Mouse (Mus musculus) midbrain, embryonic 15.5 days (tissue): ENCODE measurements around the gene Gas2l1. TPM values are rescaled to one million over a fixed set of nuclear protein-coding genes. Genes with fewer than 3 reads are reported as not detected.

Experiments used
- ATAC-seq: fragments of 200-750 bp; cut with Nextera tagmentation; replicated peaks from 2 replicates; pipeline ENCODE4 v1.8.0; 2017; ENCODE audit warnings: moderate TSS enrichment
- H3K27ac ChIP-seq: fragments of 300-500 bp; sonication (generic); 2 replicates; pipeline ENCODE4 v1.5.1; 2015; ENCODE audit warnings: mild to moderate bottlenecking, inconsistent platforms
- H3K27me3 ChIP-seq: fragments of 300-500 bp; sonication (generic); replicated peaks from 2 replicates; pipeline ENCODE4 v1.6.1; 2015; ENCODE audit warnings: inconsistent platforms
- H3K36me3 ChIP-seq: fragments of 300-500 bp; sonication (generic); replicated peaks from 2 replicates; pipeline ENCODE4 v1.6.1; 2015; ENCODE audit warnings: inconsistent platforms
- H3K4me1 ChIP-seq: fragments of 300-500 bp; sonication (generic); 2 replicates; pipeline ENCODE4 v1.6.1; 2015; ENCODE audit warnings: inconsistent platforms
- H3K4me2 ChIP-seq: fragments of 300-500 bp; sonication (generic); 2 replicates; pipeline ENCODE4 v1.6.1; 2015; ENCODE audit warnings: inconsistent platforms, mild to moderate bottlenecking, moderate library complexity
- H3K4me3 ChIP-seq: fragments of 300-500 bp; sonication (generic); 2 replicates; pipeline ENCODE4 v1.5.1; 2015; ENCODE audit warnings: mild to moderate bottlenecking, inconsistent platforms
- H3K9ac ChIP-seq: fragments of 300-500 bp; sonication (generic); 2 replicates; pipeline ENCODE4 v1.6.1; 2015; ENCODE audit warnings: mild to moderate bottlenecking, inconsistent platforms
- H3K9me3 ChIP-seq: fragments of 300-500 bp; sonication (generic); 2 replicates; pipeline ENCODE4 v1.6.1; 2016; ENCODE audit warnings: inconsistent platforms
- WGBS: fragments of 180-500 bp; shearing (Covaris S2); methylation state at CpG from one replicate; pipeline ENCODE4 v1.1.7; 2015; ENCODE audit warnings: mixed read lengths; 5-methylcytosine and 5-hydroxymethylcytosine counted together
- polyA plus RNA-seq: library from polyadenylated mRNA; unstranded; fragments of >200 nt; fragmentation: Nextera tagmentation; extraction: Ambion mirVana; gene quantifications from 2 replicates; pipeline ENCODE4 v1.2.1, GENCODE M21; 2015

The Gas2l1 gene
- 25.2 and 26.1 TPM in 2 replicates for polyA plus RNA-seq

GRCm38 (mm10) chr11:5065056-5065821 lies at the start of gene Gas2l1:
Gene Gas2l1, minus strand, starts transcription at chr11:5065327.
- H3K36me3 ChIP-seq = peaks cover 20% of the 10 kb centered on the region
- peaks cover 45% of the 10 kb centered on the region for H3K4me1 ChIP-seq
- H3K4me2 ChIP-seq = peak within 1 kb of the TSS; percentile 80
- H3K9me3 ChIP-seq = no peaks in the 10 kb centered on the region
- under 1% methylated on average over 47 of the region's 50 CpGs for WGBS
- H3K4me3 ChIP-seq = peak within 1 kb of the TSS; percentile 88
- peak within 1 kb of the TSS; percentile 34; the same call in 1 of the 2 replicates for H3K27ac ChIP-seq
- ATAC-seq = peak; percentile 85
- peak within 1 kb of the TSS; percentile 59 for H3K9ac ChIP-seq
- peaks cover 38% of the 10 kb centered on the region for H3K27me3 ChIP-seq

- H3K27ac ChIP-seq = no peak overlapping the region
- H3K36me3 ChIP-seq = no peaks in the 10 kb centered on the region
- no peaks in the 10 kb centered on the region for H3K27me3 ChIP-seq
- H3K4me2 ChIP-seq = no peak overlapping the region
- no peaks in the 10 kb centered on the region for H3K4me1 ChIP-seq
- WGBS = 81% methylated on average over 7 of the region's 7 CpGs
- H3K9me3 ChIP-seq = no peaks in the 10 kb centered on the region
- H3K9ac ChIP-seq = no peak overlapping the region
- ATAC-seq = no peak
- no peak overlapping the region for H3K4me3 ChIP-seq
Observed at GRCm38 (mm10) chr11:5113645-5114044, 48.5 kb upstream of the Gas2l1 start.

DNA sequence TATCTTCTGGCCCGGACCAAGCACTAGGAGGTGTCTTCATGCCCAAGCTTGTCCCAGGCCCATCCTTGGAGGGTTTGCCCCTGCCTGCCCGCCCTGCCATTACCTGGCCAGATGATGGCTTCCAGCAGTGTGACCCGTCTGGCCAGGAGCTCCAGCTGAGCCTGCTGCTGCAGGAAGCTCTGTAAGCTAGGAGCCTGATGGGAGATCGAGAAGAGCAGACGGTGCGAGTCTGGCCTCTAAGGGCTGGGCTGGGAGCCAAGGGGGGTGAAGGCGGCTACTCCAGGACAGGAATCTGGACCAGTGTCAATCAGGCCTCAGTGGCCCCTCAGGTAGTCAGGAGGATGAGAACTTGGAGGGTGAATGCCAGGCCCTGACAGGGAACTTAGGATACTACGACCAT lies 44.3 kb upstream of the Gas2l1 start:
- Histone ChIP-seq H3K9me3 (no peaks in the 10 kb centered on the region), H3K4me1 (no peaks in the 10 kb centered on the region), H3K4me3 (no peak overlapping the region), H3K9ac (no peak overlapping the region), H3K27ac (no peak overlapping the region), H3K27me3 (no peaks in the 10 kb centered on the region), H3K4me2 (no peak overlapping the region), H3K36me3 (no peaks in the 10 kb centered on the region)
- ATAC-seq = no peak
- WGBS = 83% methylated on average over 8 of the region's 8 CpGs

DNA sequence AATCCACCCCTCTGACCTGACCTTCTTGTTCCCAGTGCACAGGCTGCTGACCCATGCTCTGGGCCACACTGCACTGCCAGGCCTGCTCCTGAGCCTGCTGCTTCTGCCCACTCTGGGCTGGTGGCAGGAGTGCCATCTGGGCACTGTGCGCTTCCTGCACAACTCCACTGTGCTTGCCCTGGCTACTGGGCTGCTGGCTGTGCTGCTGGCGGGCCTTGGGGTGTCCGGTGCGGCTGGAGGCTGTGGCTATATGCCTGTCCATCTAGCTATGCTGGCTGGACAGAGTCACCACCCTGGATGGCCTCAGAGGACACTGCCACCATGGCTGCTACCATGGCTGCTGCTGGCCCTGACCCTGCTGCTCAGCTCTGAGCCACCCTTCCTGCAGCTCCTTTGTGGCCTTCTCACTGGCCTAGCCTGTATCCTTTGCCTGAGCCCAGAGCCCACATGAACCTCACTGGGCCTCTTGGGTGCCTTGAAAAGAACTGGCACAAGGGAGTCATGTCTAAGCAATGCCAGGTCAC lies 38.9 kb upstream of the Gas2l1 start:
- Histone ChIP-seq H3K36me3 (no peaks in the 10 kb centered on the region; the same call in 1 of the 2 replicates), H3K27me3 (no peaks in the 10 kb centered on the region), H3K9me3 (no peaks in the 10 kb centered on the region), H3K4me1 (peaks cover 16% of the 10 kb centered on the region), H3K27ac (no peak overlapping the region), H3K4me3 (no peak overlapping the region), H3K4me2 (no peak overlapping the region), H3K9ac (no peak overlapping the region)
- WGBS = 97% methylated on average over 4 of the region's 4 CpGs
- ATAC-seq = no peak

DNA sequence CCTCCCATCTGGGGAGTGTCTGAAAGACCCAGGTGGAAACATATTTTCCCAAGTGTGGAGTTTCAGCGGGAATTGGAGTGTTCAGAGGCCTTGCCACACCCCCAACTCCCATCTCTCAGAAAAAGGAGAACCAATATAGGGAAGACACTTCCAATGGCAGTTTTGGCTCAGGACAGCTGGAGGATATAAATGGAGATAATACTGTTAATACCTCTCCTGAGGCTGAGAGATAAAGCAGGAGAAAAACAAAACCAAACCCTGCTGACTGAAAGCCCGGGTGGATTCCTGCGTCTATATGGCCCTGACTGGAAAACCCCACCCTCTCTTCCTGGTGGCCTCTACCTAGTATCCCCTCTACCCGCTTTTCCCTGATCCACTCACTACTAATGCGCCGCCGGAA lies 37.3 kb upstream of the Gas2l1 start:
- H3K27me3 ChIP-seq = no peaks in the 10 kb centered on the region
- no peak overlapping the region for H3K4me3 ChIP-seq
- no peaks in the 10 kb centered on the region; the same call in 1 of the 2 replicates for H3K36me3 ChIP-seq
- 87% methylated on average over 7 of the region's 7 CpGs for WGBS
- no peak overlapping the region for H3K27ac ChIP-seq
- ATAC-seq = no peak
- H3K4me2 ChIP-seq = no peak overlapping the region
- peaks cover 18% of the 10 kb centered on the region for H3K4me1 ChIP-seq
- H3K9ac ChIP-seq = no peak overlapping the region
- H3K9me3 ChIP-seq = no peaks in the 10 kb centered on the region

GRCm38 (mm10) chr11:5101641-5102040 lies 36.5 kb upstream of the Gas2l1 start:
- Histone ChIP-seq H3K9me3 (no peaks in the 10 kb centered on the region), H3K4me3 (no peak overlapping the region), H3K27ac (no peak overlapping the region), H3K4me1 (peaks cover 25% of the 10 kb centered on the region), H3K36me3 (no peaks in the 10 kb centered on the region; the same call in 1 of the 2 replicates), H3K9ac (no peak overlapping the region), H3K27me3 (no peaks in the 10 kb centered on the region), H3K4me2 (no peak overlapping the region)
- 90% methylated on average over 6 of the region's 6 CpGs for WGBS
- no peak for ATAC-seq

GRCm38 (mm10) chr11:5100801-5101200 lies 35.7 kb upstream of the Gas2l1 start:
- H3K4me2 ChIP-seq = peak overlapping the region; percentile 78
- H3K27me3 ChIP-seq = no peaks in the 10 kb centered on the region
- peak overlapping the region; percentile 66 for H3K4me3 ChIP-seq
- H3K4me1 ChIP-seq = peaks cover 34% of the 10 kb centered on the region
- ATAC-seq = no peak
- no peaks in the 10 kb centered on the region; the same call in 1 of the 2 replicates for H3K36me3 ChIP-seq
- no peaks in the 10 kb centered on the region for H3K9me3 ChIP-seq
- H3K27ac ChIP-seq = peak overlapping the region; percentile 99
- WGBS = 44% methylated on average over 5 of the region's 5 CpGs
- H3K9ac ChIP-seq = peak overlapping the region; percentile 85; the same call in 1 of the 2 replicates

- Histone ChIP-seq H3K4me1 (peaks cover 36% of the 10 kb centered on the region), H3K36me3 (no peaks in the 10 kb centered on the region; the same call in 1 of the 2 replicates), H3K27ac (peak overlapping the region; percentile 99), H3K4me2 (peak overlapping the region; percentile 78), H3K9me3 (no peaks in the 10 kb centered on the region), H3K9ac (peak overlapping the region; percentile 85), H3K4me3 (peak overlapping the region; percentile 66), H3K27me3 (no peaks in the 10 kb centered on the region)
- WGBS = 0% methylated on average over 7 of the region's 7 CpGs
- no peak for ATAC-seq
Observed at GRCm38 (mm10) chr11:5100283-5100682, 35.2 kb upstream of the Gas2l1 start.

DNA sequence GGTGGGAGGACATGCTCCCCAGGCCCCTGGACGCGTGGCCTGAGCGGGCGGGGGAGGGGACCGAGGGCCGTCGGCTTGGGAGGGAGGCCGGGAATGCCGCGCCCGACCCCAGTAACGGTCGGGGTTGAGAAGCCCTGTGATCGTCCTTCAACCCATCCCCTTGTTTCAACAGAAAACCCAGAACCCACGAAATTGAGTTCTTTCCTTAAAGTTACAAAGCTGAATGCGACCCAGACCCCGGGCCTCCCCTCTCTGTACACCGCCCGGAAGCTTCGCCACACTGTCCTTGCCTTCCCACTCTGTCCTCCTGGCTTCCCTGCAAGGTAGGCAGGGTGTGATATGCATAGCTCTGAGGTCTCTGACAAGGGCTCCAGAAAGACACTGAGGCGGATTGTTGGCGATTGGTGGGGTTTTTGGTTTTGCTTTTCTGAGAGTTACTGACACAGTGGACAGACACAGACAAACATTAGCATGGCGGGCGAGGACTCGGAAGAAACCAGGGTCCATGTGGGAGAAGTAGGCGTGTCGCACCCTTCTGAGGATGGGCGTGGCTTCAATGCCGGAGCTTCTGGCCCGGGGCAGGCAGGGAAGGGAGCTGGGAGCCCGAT lies 34.6 kb upstream of the Gas2l1 start:
- H3K27me3 ChIP-seq = no peaks in the 10 kb centered on the region
- peak overlapping the region; percentile 85 for H3K9ac ChIP-seq
- no peaks in the 10 kb centered on the region; the same call in 1 of the 2 replicates for H3K36me3 ChIP-seq
- H3K4me1 ChIP-seq = peaks cover 38% of the 10 kb centered on the region
- H3K27ac ChIP-seq = peak overlapping the region; percentile 99
- ATAC-seq = peak; percentile 79
- peak overlapping the region; percentile 78 for H3K4me2 ChIP-seq
- H3K9me3 ChIP-seq = no peaks in the 10 kb centered on the region
- WGBS = under 1% methylated on average over 22 of the region's 31 CpGs
- peak overlapping the region; percentile 66 for H3K4me3 ChIP-seq

DNA sequence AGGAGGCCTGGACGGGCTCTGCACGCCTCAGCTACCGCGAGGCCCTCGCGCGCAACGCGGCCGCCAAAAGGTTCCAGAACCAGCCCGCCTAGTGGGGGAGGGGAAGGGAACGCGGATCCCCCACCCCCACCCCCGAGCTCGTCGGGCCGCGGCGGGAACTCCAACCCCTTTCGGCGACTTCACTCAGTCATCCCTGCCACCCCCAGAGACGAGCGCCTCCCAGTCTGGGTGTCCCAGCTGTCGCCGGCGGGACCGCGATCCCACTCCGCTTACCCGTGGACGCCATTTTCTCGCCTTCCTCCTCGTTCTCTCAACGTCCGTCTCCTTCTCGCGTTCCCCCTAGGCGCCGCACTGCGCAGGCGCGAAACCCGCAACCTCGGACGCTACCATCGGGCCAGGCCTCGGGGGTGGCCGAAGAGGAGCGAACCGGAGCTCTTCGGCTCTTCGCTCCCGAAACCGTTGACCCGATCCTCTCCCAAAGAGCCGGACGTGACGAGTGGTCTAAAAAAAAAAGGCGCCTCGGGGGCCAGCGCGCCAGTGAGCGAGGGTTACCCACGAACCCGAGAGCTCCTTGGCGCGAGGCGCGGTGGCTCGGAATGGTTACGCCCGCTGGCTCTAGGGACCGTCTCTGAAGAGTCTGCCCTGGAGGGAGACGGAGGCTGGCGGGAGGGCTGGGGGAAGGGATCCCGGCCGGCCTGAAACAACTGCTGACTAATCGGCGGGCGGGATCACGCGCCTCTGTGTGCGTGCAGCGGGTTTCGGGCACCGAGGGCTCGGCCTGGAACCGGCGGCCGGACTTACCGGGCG lies 33.8 kb upstream of the Gas2l1 start, which contains the start of the genes Rhbdd3 and Ewsr1:
Gene Rhbdd3 (plus strand): TSS at position 191 of the 807 bp plus-strand sequence.
Gene Ewsr1 (minus strand): TSS at position 531 of the 807 bp plus-strand sequence.
- no peaks in the 10 kb centered on the region for H3K9me3 ChIP-seq
- peak within 1 kb of the TSS; percentile 99 for H3K27ac ChIP-seq
- H3K4me2 ChIP-seq = peak within 1 kb of the TSS; percentile 78
- no peaks in the 10 kb centered on the region for H3K27me3 ChIP-seq
- WGBS = under 1% methylated on average over 87 of the region's 92 CpGs
- H3K4me3 ChIP-seq = peak within 1 kb of the TSS; percentile 66
- H3K4me1 ChIP-seq = peaks cover 42% of the 10 kb centered on the region
- no peaks in the 10 kb centered on the region; the same call in 1 of the 2 replicates for H3K36me3 ChIP-seq
- peak; percentile 90 for ATAC-seq
- H3K9ac ChIP-seq = peak within 1 kb of the TSS; percentile 85

DNA sequence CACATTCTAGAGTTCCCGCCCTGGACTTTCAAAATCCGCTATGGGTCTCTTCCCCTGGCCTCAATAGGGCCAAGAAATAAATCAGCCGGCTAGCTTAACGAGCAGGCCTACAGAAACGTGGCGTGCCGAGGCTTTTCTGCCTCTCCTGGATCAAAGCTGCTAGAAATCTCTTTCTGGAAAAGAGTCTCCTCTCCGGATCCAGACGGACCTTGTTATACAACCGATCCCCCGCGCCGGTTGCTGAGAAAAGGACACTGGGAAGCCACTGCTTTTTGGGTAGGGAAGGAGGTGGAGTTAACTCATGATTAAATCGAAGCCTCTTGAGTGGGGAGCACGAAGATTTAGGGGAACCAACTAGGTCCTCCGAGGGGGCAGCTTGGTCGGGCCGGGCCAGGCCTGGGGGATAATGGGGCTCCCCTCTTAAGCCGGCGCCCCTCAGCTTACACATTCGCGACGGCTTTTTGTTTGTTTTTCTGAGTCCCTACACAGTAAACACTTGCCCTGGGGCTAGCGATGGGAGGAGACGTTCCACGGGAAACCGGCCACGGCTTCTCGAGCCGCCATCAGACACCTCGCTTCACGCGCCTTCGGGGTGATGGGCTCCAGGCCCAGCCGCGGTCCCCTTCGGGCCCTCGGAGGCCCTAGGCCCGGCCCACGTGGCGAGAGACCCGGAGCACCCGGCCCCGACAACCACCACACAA lies 33.1 kb upstream of the Gas2l1 start:
- Histone ChIP-seq H3K4me1 (peaks cover 42% of the 10 kb centered on the region), H3K27me3 (no peaks in the 10 kb centered on the region), H3K9ac (peak overlapping the region; percentile 85), H3K27ac (peak overlapping the region; percentile 99), H3K4me3 (peak overlapping the region; percentile 66), H3K36me3 (no peaks in the 10 kb centered on the region), H3K9me3 (no peaks in the 10 kb centered on the region), H3K4me2 (peak overlapping the region; percentile 72)
- peak; percentile 41; the same call in 1 of the 2 replicates for ATAC-seq
- under 1% methylated on average over 44 of the region's 44 CpGs for WGBS
